24 mouse cellular contexts compared by ENCODE assay signal in the genomic region with DNA sequence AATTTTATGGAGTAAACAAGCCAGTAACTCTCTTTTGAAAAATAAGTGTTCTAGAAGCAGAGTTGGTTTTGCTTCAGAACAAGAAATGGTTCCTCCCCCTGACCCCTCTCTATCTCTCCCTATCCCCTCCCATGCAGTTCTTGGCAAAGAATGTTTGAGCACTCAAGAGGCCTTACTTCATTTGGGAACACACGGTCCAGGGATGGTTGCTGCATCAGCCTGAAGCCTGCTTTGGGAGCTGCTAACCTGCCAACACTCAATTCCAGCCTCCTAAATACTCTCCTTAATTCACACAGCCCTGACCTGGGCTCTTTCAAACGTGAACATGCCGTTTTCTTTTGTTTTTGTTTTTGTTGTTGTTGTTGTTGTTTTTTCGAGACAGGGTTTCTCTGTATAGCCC. TPM values are rescaled to one million over a fixed set of nuclear protein-coding genes. Genes with fewer than 3 reads are reported as not detected.
DNase-seq lines count a peak whose midpoint lies in the region; ATAC-seq and TF ChIP-seq lines count a peak whose summit lies in the region.
"Had no signal": no experiment of that assay in that cellular context is flagged by ENCODE, and none has a peak within 500 bp of the region (broad histone marks: within the 10 kb centered on the region; RNA-seq: fewer than 3 reads in every experiment).

No protein-coding gene starts in this region.

- no peak for TF ChIP-seq CTCF in heart, postnatal 0 days (IDR thresholded peaks at IDR 0.05; ENCODE audit: low read depth)

- ATAC-seq in heart, embryonic 15.5 days (replicated peaks; ENCODE audit: insufficient number of reproducible peaks, insufficient read depth, low FRiP score, low read depth) = peak; percentile 62; the same call in 1 of the 2 replicates
- ATAC-seq in heart, postnatal 0 days (ENCODE audit: insufficient read depth, low read depth) = 0 out of 2 replicates have a peak, but pooled peaks have one; percentile 51
- ATAC-seq: activated CD4-positive, CD25-positive, alpha-beta regulatory T cell, adult 4 months; CD4-positive, CD25-positive, alpha-beta regulatory T cell, adult 4 months; forebrain, embryonic 13.5 days; forebrain, embryonic 15.5 days; Patski had no signal

- H3K9me3 ChIP-seq in heart, embryonic 15.5 days (replicated peaks) = no peaks in the 10 kb centered on the region
- no peaks in the 10 kb centered on the region for H3K9me3 ChIP-seq in heart, postnatal 0 days (replicated peaks; ENCODE audit: control insufficient read depth, low read length)
- H3K9me3 ChIP-seq: embryonic facial prominence, embryonic 10.5 days; embryonic facial prominence, embryonic 12.5 days; forebrain, embryonic 13.5 days; forebrain, embryonic 15.5 days; G1E had no signal

- H3K4me1 ChIP-seq in heart, embryonic 15.5 days (replicated peaks) = peaks cover 12% of the 10 kb centered on the region
- 0 out of 2 replicates have a peak, but pooled peaks cover 4% of the 10 kb centered on the region for H3K4me1 ChIP-seq in heart, postnatal 0 days (ENCODE audit: control insufficient read depth, insufficient read depth)

- intact Hi-C loops in heart, postnatal 25 days (cut with DNase I) = loop anchor here (5.0 kb wide), 1 partner anchor 68 kb away; no protein-coding TSS in a partner anchor

- no peak for DNase-seq in heart, postnatal 25 days (ENCODE audit: low spot score)
- no peak for DNase-seq in heart, postnatal 0 days (ENCODE audit: low spot score)
- DNase-seq in heart, postnatal 4 days = no peak
- peak; percentile 64 for DNase-seq in testis, postnatal 14 days (ENCODE audit: low spot score)
- DNase-seq in testis, postnatal 10 days (ENCODE audit: low spot score) = no peak
- DNase-seq: adrenal gland, adult 8-10 months; adrenal gland, postnatal 36 days; B cell, adult 2 months; cerebellum, adult 11-12 months; cerebellum, adult 2 months; cerebellum, adult 9-10 months; cerebellum, postnatal 10 days; cerebellum, postnatal 25 days had no signal

- no peaks in the 10 kb centered on the region for H3K36me3 ChIP-seq in heart, embryonic 15.5 days
- H3K36me3 ChIP-seq in heart, postnatal 0 days (replicated peaks; ENCODE audit: control insufficient read depth, insufficient read depth, low read length) = no peaks in the 10 kb centered on the region
- H3K36me3 ChIP-seq: embryonic facial prominence, embryonic 10.5 days; embryonic facial prominence, embryonic 12.5 days; forebrain, embryonic 15.5 days; G1E had no signal

- H3K9ac ChIP-seq in heart, embryonic 15.5 days = no peak overlapping the region
- no peak overlapping the region for H3K9ac ChIP-seq in heart, postnatal 0 days (replicated peaks; ENCODE audit: low read depth, low read length)
- H3K9ac ChIP-seq: embryonic facial prominence, embryonic 12.5 days; forebrain, embryonic 13.5 days; forebrain, embryonic 15.5 days had no signal

- H3K4me2 ChIP-seq in heart, embryonic 15.5 days = no peak overlapping the region
- H3K4me2 ChIP-seq in heart, postnatal 0 days (ENCODE audit: low read depth, low read length) = no peak overlapping the region
- H3K4me2 ChIP-seq: embryonic facial prominence, embryonic 12.5 days; forebrain, embryonic 13.5 days; forebrain, embryonic 15.5 days had no signal

- no peak overlapping the region for H3K27ac ChIP-seq in heart, embryonic 15.5 days
- H3K27ac ChIP-seq in heart, postnatal 0 days (ENCODE audit: low read depth) = no peak overlapping the region
- H3K27ac ChIP-seq: embryonic facial prominence, embryonic 10.5 days; embryonic facial prominence, embryonic 12.5 days; forebrain, embryonic 13.5 days; forebrain, embryonic 15.5 days had no signal

- no peak for TF ChIP-seq EP300 in heart, postnatal 0 days (IDR thresholded peaks at IDR 0.05; ENCODE audit: low read depth)

- 55% methylated on average over 4 of the region's 4 CpGs for WGBS in heart, embryonic 15.5 days
- 59% methylated on average over 4 of the region's 4 CpGs for WGBS in heart, postnatal 0 days

- no peaks in the 10 kb centered on the region for H3K27me3 ChIP-seq in heart, embryonic 15.5 days
- no peaks in the 10 kb centered on the region for H3K27me3 ChIP-seq in heart, postnatal 0 days (ENCODE audit: control insufficient read depth, insufficient read depth, low read length)
- H3K27me3 ChIP-seq: CH12.LX; forebrain, embryonic 13.5 days; forebrain, embryonic 15.5 days had no signal

- H3K4me3 ChIP-seq in heart, embryonic 15.5 days = no peak overlapping the region
- H3K4me3 ChIP-seq in heart, postnatal 0 days (ENCODE audit: low read depth, low read length) = no peak overlapping the region
- H3K4me3 ChIP-seq: embryonic facial prominence, embryonic 10.5 days; embryonic facial prominence, embryonic 12.5 days; forebrain, embryonic 13.5 days; forebrain, embryonic 15.5 days had no signal

RNA-seq across cellular contexts. Expression of gene Sfr1, which starts 6.6 kb away (rescaled TPM):
- polyA plus RNA-seq in heart, embryonic 15.5 days (2015; fragmentation: Nextera tagmentation; extraction: Ambion mirVana) = 173 and 175 TPM in 2 replicates
- total RNA-seq in heart, postnatal 25 days (2021) = 10 to 100 TPM; 63.2 to 70.0 TPM
- 61.9 and 62.1 TPM in 2 replicates for total RNA-seq in heart, postnatal 0 days (2014; rRNA removed; ENCODE audit: low replicate concordance)
- polyA plus RNA-seq in heart, postnatal 0 days (2015; fragmentation: Nextera tagmentation; extraction: Ambion mirVana) = 151 and 175 TPM in 2 replicates
- 10 to 100 TPM; 73.1 to 77.1 TPM for total RNA-seq in heart, postnatal 4 days (2021)

RNA-seq across cellular contexts. Expression of gene Col17a1, which starts 33.0 kb away (rescaled TPM):
- 0.30 and 0.86 TPM in 2 replicates for polyA plus RNA-seq in heart, embryonic 15.5 days (2015; fragmentation: Nextera tagmentation; extraction: Ambion mirVana)
- not detected for total RNA-seq in heart, postnatal 25 days (2021)
- 2.0 TPM in 1 of 2 replicates, not detected in the other for total RNA-seq in heart, postnatal 0 days (2014; rRNA removed; ENCODE audit: low replicate concordance)
- 0.26 and 0.27 TPM in 2 replicates for polyA plus RNA-seq in heart, postnatal 0 days (2015; fragmentation: Nextera tagmentation; extraction: Ambion mirVana)
- total RNA-seq in heart, postnatal 4 days (2021) = under 1 TPM; 0.17 to 0.25 TPM
- total RNA-seq: adrenal gland, adult 18-20 months; adrenal gland, adult 8-10 months had no signal
- polyA plus RNA-seq: activated CD4-positive, CD25-positive, alpha-beta regulatory T cell, adult 4 months; CD4-positive, CD25-positive, alpha-beta regulatory T cell, adult 4 months; G1E had no signal
